Mouse (Mus musculus) heart, embryonic 10.5 days (tissue): Measurements from ENCODE around the gene Slc25a27. TPM values are rescaled to one million over a fixed set of nuclear protein-coding genes. Genes with fewer than 3 reads are reported as not detected.

ENCODE experiments used
- DNase-seq: peaks from one replicate; pipeline ENCODE4 v3.0.0-alpha.2; 2017; ENCODE audit warnings: low spot score
- H3K27ac ChIP-seq: fragments of 300-500 bp; sonication (generic); 2 replicates; pipeline ENCODE4 v1.5.1; 2016; ENCODE audit warnings: mild to moderate bottlenecking
- H3K27me3 ChIP-seq: fragments of 300-500 bp; sonication (generic); 2 replicates; pipeline ENCODE4 v1.6.1; 2016; ENCODE audit warnings: mild to moderate bottlenecking; ENCODE audit not compliant: poor library complexity, insufficient read depth, severe bottlenecking
- H3K36me3 ChIP-seq: fragments of 300-500 bp; sonication (generic); 2 replicates; pipeline ENCODE4 v1.6.1; 2016; ENCODE audit warnings: mild to moderate bottlenecking, moderate library complexity
- H3K4me1 ChIP-seq: fragments of 300-500 bp; sonication (generic); 2 replicates; pipeline ENCODE4 v1.6.1; 2016; ENCODE audit warnings: mild to moderate bottlenecking
- H3K4me3 ChIP-seq: fragments of 300-500 bp; sonication (generic); 2 replicates; pipeline ENCODE4 v1.5.1; 2016; ENCODE audit warnings: mild to moderate bottlenecking, moderate library complexity
- H3K9me3 ChIP-seq: fragments of 300-500 bp; sonication (generic); 2 replicates; pipeline ENCODE4 v1.6.1; 2016; ENCODE audit warnings: mild to moderate bottlenecking, moderate library complexity
- WGBS: fragments of 180-500 bp; shearing (Covaris S2); methylation state at CpG from one replicate; pipeline ENCODE4 v1.1.7; 2016; 5-methylcytosine and 5-hydroxymethylcytosine counted together
- polyA plus RNA-seq: library from polyadenylated mRNA; unstranded; fragments of >200 nt; fragmentation: Nextera tagmentation; extraction: Ambion mirVana; gene quantifications from 2 replicates; pipeline ENCODE4 v1.2.1, GENCODE M21; 2016

Gene Slc25a27
- 12.5 and 19.9 TPM in 2 replicates for polyA plus RNA-seq

DNA sequence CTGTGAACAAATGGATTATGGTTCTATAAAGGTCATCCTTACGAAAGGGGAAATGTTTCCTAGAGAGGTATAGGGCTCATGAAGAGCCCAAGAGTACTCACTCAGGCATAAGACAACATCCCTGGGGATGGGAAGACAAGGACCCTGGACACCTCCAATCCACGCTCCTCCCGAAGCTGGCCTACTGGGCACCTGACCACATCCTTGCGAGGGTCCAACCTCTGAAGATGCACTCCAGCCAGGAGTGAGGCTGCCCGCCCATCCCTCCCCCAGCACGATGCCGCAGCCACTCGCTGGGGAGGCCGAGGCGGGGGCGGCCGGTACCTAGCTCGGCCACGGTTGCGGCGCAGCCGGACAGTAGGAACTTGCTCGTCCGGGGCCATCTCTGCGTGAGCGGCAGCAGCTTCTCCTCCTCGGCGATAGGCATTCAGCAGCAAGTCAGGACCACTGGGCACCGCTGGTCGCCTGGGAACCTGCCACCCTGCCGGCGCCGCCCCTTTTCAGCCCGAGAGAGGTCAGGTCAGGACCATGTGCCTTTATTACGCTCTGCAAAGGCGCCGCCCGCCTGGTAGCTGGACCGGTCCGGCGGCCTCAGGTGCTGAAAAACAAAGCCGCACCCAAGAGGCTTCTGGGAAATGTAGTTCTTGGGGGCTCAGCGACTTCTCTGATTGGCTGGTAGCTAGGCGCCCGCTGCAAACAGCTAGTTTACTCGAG, at the start of gene Slc25a27:
Gene Slc25a27, minus strand, starts transcription at position 639 of the 714 bp plus-strand sequence.
- no peaks in the 10 kb centered on the region for H3K27me3 ChIP-seq
- peak; percentile 96 for DNase-seq
- 1% methylated on average over 41 of the region's 41 CpGs for WGBS
- peak within 1 kb of the TSS; percentile 80 for H3K27ac ChIP-seq
- no peaks in the 10 kb centered on the region for H3K36me3 ChIP-seq
- no peaks in the 10 kb centered on the region for H3K9me3 ChIP-seq
- peaks cover 22% of the 10 kb centered on the region for H3K4me1 ChIP-seq
- peak within 1 kb of the TSS; percentile 90 for H3K4me3 ChIP-seq

GRCm38 (mm10) chr17:43716601-43717000, 49.6 kb upstream of the Slc25a27 start:
- H3K27ac ChIP-seq, result no peak overlapping the region
- DNase-seq, result no peak

DNA sequence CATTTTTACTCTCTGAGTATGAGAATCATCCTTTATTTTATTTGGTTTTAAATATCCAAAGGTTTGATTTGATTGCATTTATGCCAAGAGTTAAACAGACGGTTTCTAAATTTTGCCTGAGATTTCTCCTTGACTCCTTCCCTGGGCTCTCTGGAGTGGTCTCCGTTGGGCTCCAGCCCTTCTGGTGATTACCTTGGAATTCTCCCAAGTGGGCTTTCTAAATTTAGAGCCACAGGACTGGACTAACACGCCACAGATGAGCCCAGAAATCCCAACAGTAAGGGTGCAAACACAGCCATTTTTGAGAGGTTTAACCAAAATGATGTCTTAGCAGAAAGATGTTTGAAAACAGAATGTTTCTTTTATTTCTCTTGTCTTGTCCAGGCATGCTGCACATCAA, 47.2 kb upstream of the Slc25a27 start:
- Histone ChIP-seq H3K27ac (peak overlapping the region; percentile 7; the same call in 1 of the 2 replicates), H3K9me3 (no peaks in the 10 kb centered on the region), H3K36me3 (no peaks in the 10 kb centered on the region), H3K4me3 (no peak overlapping the region), H3K27me3 (no peaks in the 10 kb centered on the region), H3K4me1 (peaks cover 8% of the 10 kb centered on the region)
- no peak for DNase-seq
- 31% methylated on average over 3 of the region's 3 CpGs for WGBS

More at GRCm38 (mm10) chr17:43716601-43717000, 49.6 kb upstream of the Slc25a27 start:
- Histone ChIP-seq H3K36me3 (no peaks in the 10 kb centered on the region), H3K9me3 (no peaks in the 10 kb centered on the region), H3K4me3 (no peak overlapping the region), H3K4me1 (peaks cover 15% of the 10 kb centered on the region), H3K27me3 (no peaks in the 10 kb centered on the region)
- 72% methylated on average over 7 of the region's 7 CpGs for whole genome bisulfite sequencing

DNA sequence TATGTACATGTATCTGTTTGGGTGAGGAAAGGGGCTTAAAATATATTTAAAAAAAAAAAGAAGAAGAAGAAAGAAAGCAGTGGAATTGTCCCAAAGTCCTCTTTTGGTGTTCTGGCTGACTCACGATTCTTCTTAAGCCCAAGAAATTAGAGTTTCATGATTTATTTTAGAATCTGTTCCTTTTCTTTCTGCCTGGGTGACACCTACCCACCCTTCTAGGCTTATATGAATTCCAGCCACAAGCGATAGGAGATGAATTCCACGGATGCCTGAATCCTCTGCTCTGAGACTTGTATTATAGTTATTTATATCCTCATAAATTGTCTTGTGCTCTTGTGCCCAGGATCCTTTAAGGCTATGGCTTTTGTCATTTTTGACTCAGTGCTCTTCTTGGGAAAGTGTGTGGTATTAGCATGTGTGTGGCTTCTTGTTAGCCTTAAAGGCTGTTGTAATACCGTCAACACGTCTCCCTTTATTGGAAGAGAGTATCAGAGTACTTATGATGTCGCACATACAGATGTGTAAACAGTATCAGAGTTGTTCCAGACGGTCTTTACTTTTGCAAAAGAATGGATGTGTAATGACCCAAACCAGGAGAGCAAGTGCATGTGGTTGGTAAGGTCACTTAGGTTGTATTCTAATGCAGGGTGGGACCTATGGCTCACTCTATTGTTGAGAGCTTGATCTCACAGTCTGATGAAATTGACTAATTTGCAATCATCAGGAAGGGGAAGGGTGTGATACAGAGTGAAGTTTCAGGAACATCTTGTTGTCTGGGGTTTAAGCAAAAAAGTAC, 44.7 kb upstream of the Slc25a27 start:
- no peak for DNase-seq
- no peak overlapping the region for H3K27ac ChIP-seq

GRCm38 (mm10) chr17:43707254-43707653, 40.2 kb upstream of the Slc25a27 start:
- no peaks in the 10 kb centered on the region for H3K27me3 ChIP-seq
- WGBS, result 74% methylated on average over 3 of the region's 3 CpGs
- H3K27ac ChIP-seq, result no peak overlapping the region
- no peaks in the 10 kb centered on the region for H3K9me3 ChIP-seq
- DNase-seq, result no peak
- no peaks in the 10 kb centered on the region for H3K4me1 ChIP-seq
- 0 out of 2 replicates have a peak, but pooled peaks cover 6% of the 10 kb centered on the region for H3K36me3 ChIP-seq
- H3K4me3 ChIP-seq, result no peak overlapping the region

More for the DNA sequence above, 44.7 kb upstream of the Slc25a27 start:
- Histone ChIP-seq H3K4me1 (peaks cover 2% of the 10 kb centered on the region; the same call in 1 of the 2 replicates), H3K4me3 (no peak overlapping the region), H3K9me3 (no peaks in the 10 kb centered on the region), H3K27me3 (no peaks in the 10 kb centered on the region), H3K36me3 (0 out of 2 replicates have a peak, but pooled peaks cover 6% of the 10 kb centered on the region)
- WGBS, result 76% methylated on average over 7 of the region's 7 CpGs

- DNase-seq, result no peak
- Histone ChIP-seq H3K27me3 (no peaks in the 10 kb centered on the region), H3K9me3 (no peaks in the 10 kb centered on the region), H3K27ac (no peak overlapping the region), H3K4me3 (no peak overlapping the region), H3K36me3 (0 out of 2 replicates have a peak, but pooled peaks cover 6% of the 10 kb centered on the region), H3K4me1 (no peaks in the 10 kb centered on the region)
- 83% methylated on average over 3 of the region's 3 CpGs for WGBS
Observed at GRCm38 (mm10) chr17:43706749-43707148, 39.7 kb upstream of the Slc25a27 start.

DNA sequence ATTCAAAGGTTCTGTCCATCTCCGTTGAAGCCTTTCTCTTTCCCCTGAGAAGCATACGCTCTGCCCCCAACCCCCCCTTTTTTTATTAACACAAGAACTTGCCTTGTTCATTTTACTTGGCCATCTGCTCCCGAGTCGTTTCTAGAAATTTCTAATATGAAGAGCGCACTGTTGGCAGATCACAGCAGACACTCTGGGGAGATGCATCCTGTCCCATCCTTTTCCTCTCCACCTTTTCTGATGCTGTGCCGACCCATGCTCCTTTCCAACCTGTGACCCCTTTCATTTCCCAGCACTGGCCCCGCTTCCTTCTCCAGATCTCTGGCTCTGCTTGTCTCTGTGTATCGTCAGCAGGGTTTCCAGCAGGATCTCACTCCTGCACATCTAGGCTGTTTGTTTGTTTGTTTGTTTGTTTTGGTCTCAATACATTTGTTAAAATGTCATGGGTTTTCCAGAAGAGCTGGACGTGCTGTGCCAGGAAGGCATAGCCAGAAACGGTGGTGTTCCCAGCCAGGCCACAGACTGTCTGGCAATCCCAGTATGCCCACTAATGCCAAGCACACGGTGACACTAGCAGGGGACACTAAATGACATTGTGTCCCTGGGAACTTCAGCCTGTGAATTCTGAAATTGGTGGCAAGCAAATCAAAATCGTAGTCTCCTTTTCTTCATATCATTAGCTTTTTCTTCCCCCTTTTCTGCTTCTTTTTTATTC, 37.4 kb upstream of the Slc25a27 start:
- Histone ChIP-seq H3K27ac (no peak overlapping the region), H3K9me3 (no peaks in the 10 kb centered on the region), H3K4me1 (no peaks in the 10 kb centered on the region), H3K36me3 (0 out of 2 replicates have a peak, but pooled peaks cover 6% of the 10 kb centered on the region), H3K27me3 (no peaks in the 10 kb centered on the region), H3K4me3 (no peak overlapping the region)
- 85% methylated on average over 12 of the region's 12 CpGs for WGBS
- no peak for DNase-seq

GRCm38 (mm10) chr17:43701060-43701459, 34.0 kb upstream of the Slc25a27 start:
- H3K27ac ChIP-seq, result no peak overlapping the region
- no peak overlapping the region for H3K4me3 ChIP-seq
- H3K4me1 ChIP-seq, result no peaks in the 10 kb centered on the region
- no peaks in the 10 kb centered on the region for H3K27me3 ChIP-seq
- H3K9me3 ChIP-seq, result no peaks in the 10 kb centered on the region
- DNase-seq, result no peak
- 65% methylated on average over 6 of the region's 6 CpGs for WGBS
- no peaks in the 10 kb centered on the region for H3K36me3 ChIP-seq

DNA sequence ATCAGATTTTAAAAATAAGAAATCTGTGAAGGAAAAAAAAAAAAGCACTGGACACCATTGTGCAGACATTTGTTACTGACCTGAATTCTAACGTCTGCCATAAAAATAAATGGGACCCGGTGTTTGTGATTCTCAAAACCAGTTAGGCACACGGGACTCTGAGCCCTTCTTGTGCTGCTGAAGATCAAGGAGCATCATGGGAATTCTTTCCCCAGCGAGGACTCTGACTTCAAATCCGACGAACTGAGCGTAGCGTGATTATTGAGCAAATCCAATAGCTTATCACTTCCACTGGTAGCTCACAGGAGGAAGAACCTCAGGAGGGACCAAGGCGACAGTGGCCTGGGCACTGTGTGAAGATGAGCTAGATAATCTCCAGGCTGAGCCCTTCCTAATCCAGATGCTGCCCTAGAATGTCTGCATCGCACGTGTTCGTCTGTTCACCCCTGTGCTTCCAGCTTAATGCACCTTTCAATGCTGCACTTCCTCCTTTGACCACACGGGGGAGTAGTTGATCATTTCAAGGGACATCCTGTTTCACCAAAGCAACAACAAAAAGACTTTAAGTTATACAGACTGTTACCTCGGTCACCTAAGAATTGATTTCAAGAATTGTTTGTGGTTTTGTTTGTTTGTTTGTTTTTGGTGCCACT, 32.1 kb upstream of the Slc25a27 start:
- Histone ChIP-seq H3K27ac (no peak overlapping the region), H3K27me3 (no peaks in the 10 kb centered on the region), H3K9me3 (no peaks in the 10 kb centered on the region), H3K4me3 (no peak overlapping the region), H3K4me1 (no peaks in the 10 kb centered on the region), H3K36me3 (peaks cover 14% of the 10 kb centered on the region)
- 46% methylated on average over 14 of the region's 14 CpGs for WGBS
- no peak for DNase-seq

GRCm38 (mm10) chr17:43689591-43689990, 22.6 kb upstream of the Slc25a27 start:
- Histone ChIP-seq H3K4me1 (no peaks in the 10 kb centered on the region), H3K36me3 (peaks cover 37% of the 10 kb centered on the region), H3K4me3 (no peak overlapping the region), H3K9me3 (no peaks in the 10 kb centered on the region), H3K27me3 (no peaks in the 10 kb centered on the region), H3K27ac (no peak overlapping the region)
- no peak for DNase-seq
- 76% methylated on average over 9 of the region's 9 CpGs for WGBS

DNA sequence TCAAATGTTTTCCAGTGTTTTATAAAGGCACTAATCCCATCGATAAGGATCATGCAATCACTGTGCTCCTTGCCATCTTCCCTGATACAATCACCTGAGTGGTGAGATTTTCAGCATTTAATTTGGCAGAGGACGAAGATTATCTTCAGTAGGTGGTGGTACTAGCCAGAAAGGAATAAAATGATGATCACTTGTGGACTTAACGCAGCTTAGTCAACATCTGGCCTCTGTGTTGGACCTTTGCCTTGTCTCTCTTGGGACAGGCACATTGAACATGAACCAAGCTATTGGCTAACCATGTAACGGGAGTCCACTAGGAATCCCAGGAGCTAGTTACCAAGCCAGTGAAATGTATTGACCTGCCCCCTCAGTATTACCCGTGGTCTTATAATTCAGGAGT, 17.6 kb upstream of the Slc25a27 start:
- 86% methylated on average over 5 of the region's 5 CpGs for WGBS
- no peak for DNase-seq
- H3K27me3 ChIP-seq, result no peaks in the 10 kb centered on the region
- H3K36me3 ChIP-seq, result peaks cover 45% of the 10 kb centered on the region
- H3K9me3 ChIP-seq, result no peaks in the 10 kb centered on the region
- no peak overlapping the region for H3K4me3 ChIP-seq
- H3K27ac ChIP-seq, result no peak overlapping the region
- no peaks in the 10 kb centered on the region for H3K4me1 ChIP-seq

DNA sequence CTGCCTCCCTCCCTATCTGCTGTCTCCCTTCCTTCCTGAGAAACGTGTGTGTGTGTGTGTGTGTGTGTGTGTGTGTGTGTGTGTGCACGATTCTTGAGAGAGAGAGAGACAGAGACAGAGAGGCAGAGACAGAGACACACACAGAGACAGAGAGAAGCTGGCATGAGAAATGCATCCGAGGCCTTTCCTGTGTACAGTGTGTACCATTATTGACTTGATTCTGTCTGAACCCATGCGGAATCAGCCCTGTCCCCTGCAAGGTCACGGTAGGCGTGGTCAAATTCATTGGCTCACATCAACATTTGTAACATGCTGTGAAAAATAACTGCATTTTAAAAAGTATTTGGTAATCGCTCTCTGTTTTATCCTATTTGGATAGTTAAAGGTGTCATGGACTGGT, 17.1 kb upstream of the Slc25a27 start:
- Histone ChIP-seq H3K27me3 (no peaks in the 10 kb centered on the region), H3K36me3 (peaks cover 45% of the 10 kb centered on the region), H3K4me3 (no peak overlapping the region), H3K27ac (no peak overlapping the region), H3K9me3 (no peaks in the 10 kb centered on the region), H3K4me1 (no peaks in the 10 kb centered on the region)
- DNase-seq, result no peak
- WGBS, result 79% methylated on average over 7 of the region's 7 CpGs
